Mouse (Mus musculus) MEL (cell line): ENCODE results near the gene Eif4b.

Experiments
- CHD2 ChIP-seq: IDR thresholded peaks from 2 replicates; pipeline ENCODE4 v1.6.1; 2011; ENCODE audit warnings: low read length, improper control_type of control experiment
- CTCF ChIP-seq, 3 experiments: IDR thresholded peaks in 2 of 3; conservative IDR thresholded peaks in 1 of 3; 2 replicates each; pipeline ENCODE4 v1.5.1; 2011 to 2012; ENCODE audit warnings: low read length in 3 of 3, low read depth in 2 of 3, mild to moderate bottlenecking in 2 of 3, improper control_type of control experiment in 1 of 3, inconsistent platforms in 1 of 3, mixed read lengths in 1 of 3, moderate library complexity in 1 of 3; ENCODE audit not compliant: control insufficient read depth in 1 of 3, insufficient read depth in 1 of 3, poor library complexity in 1 of 3, severe bottlenecking in 1 of 3
- EP300 ChIP-seq, 2 experiments: IDR thresholded peaks; 2 replicates each; pipeline ENCODE4 v1.6.1; 2011; ENCODE audit warnings: improper control_type of control experiment in 2 of 2, low read length in 2 of 2, low read depth in 1 of 2, mild to moderate bottlenecking in 1 of 2
- GATA1 ChIP-seq: IDR thresholded peaks from 2 replicates; pipeline ENCODE4 v1.6.1; 2011; ENCODE audit warnings: low read depth, low read length, improper control_type of control experiment
- JUND ChIP-seq: IDR thresholded peaks from 2 replicates; pipeline ENCODE4 v1.6.1; 2011; ENCODE audit warnings: low read depth, mild to moderate bottlenecking, improper control_type of control experiment, low read length
- KAT2A ChIP-seq: conservative IDR thresholded peaks from 2 replicates; pipeline ENCODE4 v1.6.1; 2012; ENCODE audit warnings: low read depth, low read length, improper control_type of control experiment, inconsistent platforms
- MYB ChIP-seq: IDR thresholded peaks from 2 replicates; pipeline ENCODE4 v1.6.1; 2011; ENCODE audit warnings: mild to moderate bottlenecking, low read depth, low read length, improper control_type of control experiment
- POLR2A ChIP-seq, 2 experiments: IDR thresholded peaks; 2 replicates each; pipeline ENCODE4 v1.6.1; 2011 to 2012; ENCODE audit warnings: low read length in 2 of 2, mild to moderate bottlenecking in 2 of 2, control low read depth in 1 of 2, improper control_type of control experiment in 1 of 2, low read depth in 1 of 2, moderate library complexity in 1 of 2; ENCODE audit not compliant: control insufficient read depth in 1 of 2, insufficient read depth in 1 of 2, poor library complexity in 1 of 2
- POLR2AphosphoS5 ChIP-seq: IDR thresholded peaks from 2 replicates; pipeline ENCODE4 v1.6.1; 2012; ENCODE audit warnings: low read depth, borderline replicate concordance, mild to moderate bottlenecking, inconsistent platforms, low read length, moderate library complexity, mixed read lengths
- TAL1 ChIP-seq: IDR thresholded peaks from 2 replicates; pipeline ENCODE4 v1.6.1; 2012; ENCODE audit warnings: mild to moderate bottlenecking, inconsistent platforms, low read length, moderate library complexity, mixed read lengths
- TCF12 ChIP-seq: IDR thresholded peaks from 2 replicates; pipeline ENCODE4 v1.6.1; 2014; ENCODE audit warnings: low read depth, mild to moderate bottlenecking, inconsistent platforms, low read length, improper control_type of control experiment, moderate library complexity

- no peak for TF ChIP-seq TAL1
- TF ChIP-seq CHD2 = no peak
- no peak for TF ChIP-seq POLR2A (IDR thresholded peaks at IDR 0.05; ENCODE audit: control insufficient read depth in 1 of 2, insufficient read depth in 1 of 2, low read depth in 1 of 2, low read length in 2 of 2, poor library complexity in 1 of 2)
- TF ChIP-seq GATA1 = no peak
- no peak for TF ChIP-seq CTCF (IDR thresholded peaks at IDR 0.05 in 2 of 3, conservative IDR thresholded peaks at IDR 0.05 in 1 of 3; ENCODE audit: control insufficient read depth in 1 of 3, insufficient read depth in 1 of 3, low read depth in 2 of 3, low read length in 3 of 3, poor library complexity in 1 of 3, severe bottlenecking in 1 of 3)
- no peak for TF ChIP-seq EP300 (IDR thresholded peaks at IDR 0.05; ENCODE audit: low read depth in 1 of 2, low read length in 2 of 2)
- TF ChIP-seq POLR2AphosphoS5 = no peak
- TF ChIP-seq MYB = no peak
- no peak for TF ChIP-seq JUND
- no peak for TF ChIP-seq TCF12
- TF ChIP-seq KAT2A = no peak
Measured at GRCm38 (mm10) chr15:102112181-102112580, 38.6 kb downstream of the Eif4b start.
